Mouse (Mus musculus) CD4-positive, CD25-positive, alpha-beta regulatory T cell, adult 2 months (primary cell): Measurements from ENCODE around the gene Slc9a9.

ENCODE experiments used
- DNase-seq: peaks from one replicate; pipeline ENCODE4 v3.0.0-alpha.2; 2012; ENCODE audit warnings: low read depth, low spot score

The Slc9a9 gene

DNA sequence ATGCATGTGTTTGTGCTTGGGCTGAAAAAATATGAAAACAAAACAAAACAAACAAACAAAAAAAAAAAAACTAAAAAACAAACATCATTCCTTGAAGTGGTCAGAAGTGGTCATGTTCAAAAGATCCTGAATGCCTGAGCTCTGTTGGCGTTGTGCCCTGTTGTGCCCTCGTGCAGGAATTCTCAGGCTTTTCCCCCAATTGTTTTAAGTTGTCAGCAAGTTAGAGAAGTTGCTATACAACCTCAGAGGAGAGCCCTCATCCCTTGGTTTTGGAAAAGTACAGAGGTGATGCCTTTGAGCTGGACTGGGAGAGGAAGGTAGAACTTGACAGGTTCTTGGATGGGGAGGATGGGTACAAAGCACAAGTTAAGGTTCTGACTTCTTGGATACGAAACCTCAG lies 480.9 kb downstream of the Slc9a9 start:
- no peak for DNase-seq

- peak; percentile 4 for DNase-seq
Observed at GRCm38 (mm10) chr9:95150998-95151397, 481.3 kb downstream of the Slc9a9 start.

DNA sequence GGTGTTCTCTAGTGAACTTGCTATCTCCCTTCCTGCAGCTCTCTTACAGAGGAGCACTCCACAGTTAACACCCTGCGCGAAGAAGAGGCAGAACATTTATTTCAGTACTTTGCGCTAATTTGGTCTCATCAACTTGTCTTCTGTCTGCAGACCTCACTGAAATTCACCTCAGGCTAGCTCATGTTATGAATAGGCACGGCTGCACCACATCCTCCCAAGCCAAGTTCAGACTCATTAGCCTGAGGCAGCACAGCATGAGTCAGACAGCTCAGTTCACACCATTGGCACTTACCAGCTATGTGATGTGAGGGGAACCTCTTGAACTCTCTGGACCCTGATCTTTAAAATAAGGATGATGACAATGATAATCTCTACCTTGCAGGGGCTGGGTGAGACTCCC lies 482.0 kb downstream of the Slc9a9 start:
- DNase-seq = peak; percentile 67

GRCm38 (mm10) chr9:95153966-95154365 lies 484.3 kb downstream of the Slc9a9 start:
- DNase-seq = no peak

DNA sequence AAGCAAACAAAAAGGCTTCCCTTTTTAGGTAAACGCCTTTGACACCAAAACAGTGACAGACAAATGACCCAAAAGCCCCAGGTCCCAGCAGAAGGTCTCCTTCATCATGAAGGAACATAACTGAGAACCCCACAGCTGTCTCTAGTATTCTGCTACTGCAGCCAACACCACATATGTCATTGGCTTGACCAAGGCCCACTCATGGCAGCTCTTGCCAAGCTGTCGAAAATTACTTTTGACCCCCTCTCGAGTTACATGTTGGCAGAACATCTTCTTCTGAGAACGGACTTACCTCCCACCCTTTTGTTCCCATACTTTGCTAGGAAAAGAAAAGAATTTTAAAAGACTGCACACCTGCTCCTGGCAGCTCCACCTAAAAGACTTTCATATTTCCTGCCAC lies 488.2 kb downstream of the Slc9a9 start:
- no peak for DNase-seq

GRCm38 (mm10) chr9:95158916-95159315 lies 489.2 kb downstream of the Slc9a9 start:
- DNase-seq = no peak

DNA sequence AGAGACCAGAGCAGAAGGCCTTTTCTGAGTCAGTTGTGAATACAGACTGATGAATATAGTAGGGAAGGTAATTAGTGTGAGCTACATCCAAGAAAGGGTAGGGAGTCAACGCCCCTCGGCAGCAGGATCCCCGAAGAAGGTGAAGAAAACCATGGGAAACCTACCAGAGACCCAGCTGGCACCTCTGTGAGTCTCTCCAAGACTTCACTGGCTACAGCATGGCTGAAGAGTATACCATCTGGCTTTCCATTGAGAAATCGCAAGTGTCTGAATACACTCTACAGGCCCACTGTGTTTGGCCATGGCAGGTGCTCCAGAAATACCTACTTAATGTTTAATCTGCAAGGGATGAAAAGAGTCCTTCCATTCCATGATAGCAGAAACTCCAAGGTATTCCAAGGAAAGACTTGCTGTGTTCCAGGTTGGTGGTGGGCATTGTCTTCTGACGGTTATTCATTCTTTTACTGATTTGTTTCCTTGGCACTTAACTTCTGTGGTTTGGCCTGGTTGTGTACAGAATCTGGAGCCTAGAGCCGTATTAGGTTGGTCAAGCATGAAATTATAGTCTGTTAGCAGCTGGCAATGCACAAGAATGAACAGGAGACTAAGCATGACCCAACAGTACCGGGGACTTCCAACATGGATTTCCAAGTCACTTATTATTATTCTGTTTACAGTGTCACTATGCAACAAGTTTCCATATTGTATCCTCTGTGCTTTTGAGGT lies 491.0 kb downstream of the Slc9a9 start:
- DNase-seq = no peak

DNA sequence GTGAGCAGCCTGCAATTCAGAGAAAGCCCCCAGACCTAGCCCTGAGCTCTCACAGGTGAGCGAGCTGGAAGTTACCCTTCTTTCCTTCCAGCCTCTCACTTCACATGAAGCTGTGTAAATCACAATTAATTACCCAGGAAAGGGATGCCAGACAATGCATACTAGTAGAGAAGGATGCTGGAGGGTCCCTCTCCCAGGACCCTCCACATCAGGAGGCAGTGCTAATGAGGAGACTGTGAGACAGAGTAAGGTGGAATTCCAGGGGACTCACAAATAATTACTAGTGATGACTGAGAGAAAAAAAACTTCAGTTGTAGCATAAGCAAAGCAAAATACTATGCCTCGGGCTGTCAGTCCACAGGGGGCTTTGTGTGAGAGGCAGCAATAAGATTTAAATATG lies 492.0 kb downstream of the Slc9a9 start:
- DNase-seq = no peak

GRCm38 (mm10) chr9:95166224-95166623 lies 496.5 kb downstream of the Slc9a9 start:
- DNase-seq = no peak

DNA sequence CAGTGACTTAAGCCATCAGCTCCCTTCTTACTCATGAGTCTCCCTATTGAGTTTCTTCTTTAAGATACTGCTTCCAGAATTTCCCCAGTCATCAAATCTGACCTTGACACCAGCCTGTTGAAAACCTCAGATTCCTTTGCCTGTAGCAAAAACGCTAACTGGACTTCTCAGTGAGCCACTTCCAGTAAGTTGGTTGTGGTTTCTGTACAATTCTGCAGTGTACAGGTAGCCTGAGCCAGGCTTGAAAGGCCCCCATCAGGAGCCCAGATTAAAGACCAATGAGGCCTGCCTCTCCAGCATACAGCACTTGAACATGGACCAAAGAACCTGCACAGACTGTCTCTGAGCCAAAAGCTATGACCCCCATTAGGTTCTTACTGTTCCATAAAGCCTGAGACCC lies 498.1 kb downstream of the Slc9a9 start:
- DNase-seq = no peak

DNA sequence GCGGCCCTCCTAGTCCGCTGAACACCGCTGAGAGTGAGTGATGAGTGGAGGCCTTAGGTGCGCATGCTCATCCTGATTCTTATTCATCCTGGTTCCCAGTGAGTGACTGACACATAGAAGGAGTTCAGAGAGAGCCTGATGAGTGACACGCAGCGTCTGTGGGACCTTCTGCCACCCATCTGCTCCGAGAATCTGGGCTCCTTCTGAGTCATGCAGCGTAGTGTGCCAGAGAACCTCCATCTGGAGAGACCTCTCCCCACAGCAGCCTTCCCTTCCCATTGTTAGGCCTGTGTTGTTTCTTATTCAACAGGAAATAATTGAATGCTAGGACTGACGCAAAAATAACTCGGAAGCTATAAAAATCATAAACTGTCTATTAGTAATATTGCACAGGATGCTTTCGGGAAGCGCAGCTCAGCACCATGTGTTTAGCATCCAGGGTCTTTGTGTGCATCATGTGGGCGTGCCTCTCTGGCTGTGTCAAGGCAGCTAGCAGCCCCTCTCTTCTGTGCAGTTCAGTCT lies 498.8 kb downstream of the Slc9a9 start:
- no peak for DNase-seq

GRCm38 (mm10) chr9:95178170-95178569 lies 508.5 kb downstream of the Slc9a9 start:
- no peak for DNase-seq

GRCm38 (mm10) chr9:95180005-95180404 lies 510.3 kb downstream of the Slc9a9 start:
- DNase-seq = no peak

DNA sequence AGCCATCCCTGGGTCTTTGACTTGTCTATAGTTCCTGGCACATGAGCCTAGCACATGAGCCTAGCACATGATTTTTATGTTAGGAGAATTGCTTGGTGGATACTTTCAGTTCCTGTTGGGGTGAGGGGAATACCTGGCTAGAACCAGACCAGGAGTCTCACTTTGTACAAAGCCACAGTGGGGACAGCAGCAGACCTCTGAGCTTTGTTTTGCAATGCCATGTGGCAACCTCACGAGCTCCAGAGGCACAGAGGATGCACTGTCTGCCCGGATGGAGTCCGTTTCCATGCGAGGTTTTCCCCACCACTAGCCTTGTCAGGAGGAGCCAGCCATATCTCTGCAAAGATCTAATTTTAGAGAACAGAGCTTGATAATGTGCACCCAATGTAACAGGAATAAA lies 510.9 kb downstream of the Slc9a9 start:
- no peak for DNase-seq

DNA sequence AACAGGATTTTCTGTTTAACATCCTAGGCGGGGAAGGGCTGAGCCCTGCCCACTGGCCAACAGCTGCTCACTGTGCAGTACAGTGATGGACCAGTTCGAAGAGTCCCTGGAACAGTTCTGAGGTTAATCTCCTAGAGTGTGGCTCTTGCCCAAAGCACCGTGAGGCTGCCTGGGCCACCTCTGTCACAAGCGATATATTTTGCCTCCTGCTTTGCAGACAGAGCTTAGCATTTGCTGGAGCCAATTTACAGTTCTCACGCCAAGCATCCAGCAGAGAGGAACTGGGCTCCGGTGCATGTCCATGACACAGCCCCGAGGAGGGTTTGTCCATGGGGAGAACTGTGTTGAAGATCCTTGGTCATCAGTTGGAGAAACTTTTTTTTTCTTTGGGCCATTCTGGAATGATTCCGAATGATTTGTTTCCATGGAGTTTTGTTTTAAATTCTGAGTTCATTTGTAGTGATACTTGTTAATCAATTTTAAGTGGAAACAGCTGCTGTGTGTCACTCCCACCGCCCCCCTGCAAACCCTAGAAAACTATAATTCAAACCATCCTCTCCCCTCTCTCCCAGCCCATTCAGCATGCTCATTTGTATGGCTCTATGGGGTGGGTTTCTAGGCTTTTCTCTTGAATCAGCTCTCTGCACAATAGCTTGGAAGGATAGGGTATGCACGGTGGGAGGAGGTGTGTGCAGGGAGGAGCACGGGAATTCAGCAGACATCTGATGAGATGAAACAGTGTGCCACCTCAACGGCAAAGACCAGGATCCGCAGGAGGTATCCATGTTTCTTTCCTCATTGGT lies 511.7 kb downstream of the Slc9a9 start:
- DNase-seq = no peak

GRCm38 (mm10) chr9:95182272-95182671 lies 512.6 kb downstream of the Slc9a9 start:
- DNase-seq = no peak

DNA sequence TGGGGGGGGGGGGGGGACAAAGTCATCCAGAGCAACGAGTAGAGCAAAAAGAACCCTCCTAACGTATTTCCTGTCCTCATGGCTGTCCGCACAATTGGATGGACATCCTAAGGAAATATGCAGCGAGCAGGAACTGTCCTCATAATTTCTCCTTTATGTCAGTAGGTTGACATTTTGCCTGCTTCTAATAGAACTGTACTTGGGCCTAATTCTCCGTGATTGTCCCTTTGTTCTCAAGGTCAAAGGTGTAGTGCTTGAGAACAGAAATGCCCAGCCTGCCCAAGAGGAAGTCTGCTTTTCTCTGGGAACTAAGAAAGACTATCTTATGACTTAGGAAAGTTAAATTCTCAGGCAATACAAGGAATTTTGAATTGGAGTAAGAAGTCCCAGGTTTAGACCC lies 514.7 kb downstream of the Slc9a9 start:
- DNase-seq = no peak

DNA sequence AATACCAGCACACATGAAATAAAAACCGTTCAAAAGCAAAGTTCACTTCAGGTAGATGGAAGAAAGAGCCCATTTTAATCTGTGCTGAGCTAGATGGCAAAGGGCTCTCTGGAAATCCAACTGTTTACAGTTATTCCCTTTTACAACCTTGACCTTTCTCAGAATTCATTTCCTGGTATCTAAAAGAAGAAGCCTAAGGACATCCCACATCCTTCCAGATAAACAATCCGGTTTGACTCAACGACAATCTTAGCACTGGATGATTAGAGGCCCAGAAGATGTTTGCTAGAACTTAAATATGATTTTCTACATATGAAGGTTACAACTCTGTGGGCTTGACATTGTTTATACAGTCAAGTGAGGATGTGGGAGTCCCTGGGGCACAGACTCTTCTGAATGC lies 516.1 kb downstream of the Slc9a9 start:
- no peak for DNase-seq

- no peak for DNase-seq
Observed at GRCm38 (mm10) chr9:95186386-95187289, 516.9 kb downstream of the Slc9a9 start.

DNA sequence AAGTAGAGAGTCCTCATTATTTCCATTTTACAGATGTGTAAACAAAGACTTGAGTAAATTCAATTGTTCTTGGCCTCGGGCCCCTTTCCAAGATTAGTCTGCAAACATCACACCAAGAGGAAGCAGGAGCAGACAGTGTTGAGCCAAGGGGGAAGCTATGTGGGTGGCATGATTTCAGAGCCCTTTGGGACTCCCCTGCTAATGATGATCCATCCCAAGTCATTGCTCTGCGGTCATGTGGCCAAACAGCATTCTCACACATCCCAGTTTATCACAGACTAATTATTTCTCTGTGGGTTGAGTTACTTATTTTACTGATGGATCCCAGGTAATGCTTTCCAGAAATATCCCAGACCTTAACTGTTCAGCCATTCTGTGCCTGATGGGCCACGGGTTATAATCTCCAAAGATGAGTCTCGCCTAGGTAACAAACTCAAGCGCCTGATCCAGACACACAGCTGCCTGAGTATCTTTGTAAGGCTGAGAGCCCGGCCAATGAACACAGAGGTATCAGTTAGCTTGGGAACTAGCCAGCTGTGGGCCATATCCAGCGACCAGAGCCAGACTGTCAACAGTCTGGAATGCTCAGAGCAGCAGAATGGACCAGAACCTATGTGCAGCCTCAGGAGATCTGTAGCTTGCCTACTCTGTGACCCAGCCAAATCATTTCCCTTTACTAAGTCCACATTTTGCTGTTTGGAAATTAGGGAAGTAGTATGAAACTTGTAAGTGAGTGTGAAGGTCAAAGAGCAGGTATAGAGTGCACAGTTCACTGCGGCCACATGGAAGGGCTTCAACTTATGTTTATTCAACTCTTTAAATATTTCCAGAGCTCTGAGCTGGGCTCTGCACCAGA lies 518.9 kb downstream of the Slc9a9 start:
- no peak for DNase-seq

DNA sequence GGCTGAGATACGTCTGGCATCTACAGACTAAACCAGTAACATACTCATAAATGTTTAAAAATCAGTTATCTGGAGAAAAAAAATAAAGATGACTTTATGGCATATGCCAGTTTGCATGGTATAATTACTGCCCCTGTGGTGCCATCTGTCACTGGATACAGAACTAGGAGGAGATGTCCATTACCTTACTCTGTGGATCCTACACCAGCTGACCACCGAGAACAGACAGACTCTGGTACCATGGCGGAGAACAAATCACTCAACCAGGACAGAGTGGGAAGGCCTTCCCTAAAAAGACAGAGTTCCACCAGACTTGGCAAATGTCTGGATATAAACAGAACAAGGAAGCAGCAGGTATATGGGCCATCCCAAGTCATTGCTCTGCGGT lies 519.5 kb downstream of the Slc9a9 start:
- DNase-seq = no peak
